ENCODE assay signal across 8 mouse cellular contexts in genomic region chr7:68829861-68830260, GRCm38 (mm10).
DNase-seq lines count a peak whose midpoint lies in the region; ATAC-seq lines count a peak whose summit lies in the region.

No protein-coding gene starts in this region.

- peak; percentile 83 for DNase-seq in ZHBTc4 (ENCODE audit: low read depth, low spot score)
- peak; percentile 37 for DNase-seq in cerebellum, adult 9-11 months
- DNase-seq in frontal cortex, postnatal 25 days (ENCODE audit: low spot score in 2 of 2) = peak; percentile 80 to 92
- peak; percentile 54 for DNase-seq in hindlimb bud, embryonic 11.5 days (ENCODE audit: extremely low spot score, low read depth, low spot score)
- DNase-seq in layer of hippocampus, postnatal 36 days = peak; percentile 76 to 79
- peak; percentile 91 to 94 for DNase-seq in right cerebral cortex, adult 2 months (ENCODE audit: low spot score in 2 of 2)
- DNase-seq in urinary bladder, postnatal 36 days (ENCODE audit: low spot score in 2 of 2) = peak; percentile 76 to 78

- peak; percentile 86 for ATAC-seq in megakaryocyte progenitor cell, adult 5-6 weeks (replicated peaks; ENCODE audit: poor library complexity)

Comparison
In these comparisons a context has a peak if more than half of its experiments do, and no peak if none do; other contexts are left out.
1. Peak in every context shown above with its lines: DNase-seq and ATAC-seq.
2. DNase-seq: peak in every context shown above with its lines; median percentile 92 in right cerebral cortex, adult 2 months; 86 in frontal cortex, postnatal 25 days; 83 in ZHBTc4; 78 in layer of hippocampus, postnatal 36 days; 77 in urinary bladder, postnatal 36 days; 54 in hindlimb bud, embryonic 11.5 days; 37 in cerebellum, adult 9-11 months.